Mouse (Mus musculus): ENCODE results near the gene 4930404H24Rik.

Gene 4930404H24Rik

GRCm38 (mm10) chr2:153509211-153510029 is 16.8 kb downstream of the 4930404H24Rik start:
- no peak for DNase-seq (ENCODE audit: low spot score in 2 of 2)

GRCm38 (mm10) chr2:153510136-153510535 is 17.5 kb downstream of the 4930404H24Rik start:
- no peak for DNase-seq (ENCODE audit: low spot score in 2 of 2)

- DNase-seq (ENCODE audit: low spot score in 2 of 2) = no peak
These were observed 19.0 kb downstream of the 4930404H24Rik start for GRCm38 (mm10) chr2:153511562-153511961.

GRCm38 (mm10) chr2:153512416-153513323 is 20.1 kb downstream of the 4930404H24Rik start:
- DNase-seq (ENCODE audit: low spot score in 2 of 2) = no peak

- DNase-seq (ENCODE audit: low spot score in 2 of 2) = no peak
These were observed 21.4 kb downstream of the 4930404H24Rik start for GRCm38 (mm10) chr2:153513983-153514382.

GRCm38 (mm10) chr2:153514497-153515380 is 22.1 kb downstream of the 4930404H24Rik start:
- no peak for DNase-seq (ENCODE audit: low spot score in 2 of 2)

- DNase-seq (ENCODE audit: low spot score in 2 of 2) = no peak
These were observed 23.0 kb downstream of the 4930404H24Rik start for GRCm38 (mm10) chr2:153515582-153515981.

- no peak for DNase-seq (ENCODE audit: low spot score in 2 of 2)
These were observed 24.4 kb downstream of the 4930404H24Rik start for GRCm38 (mm10) chr2:153516961-153517360.

GRCm38 (mm10) chr2:153520057-153520456 is 27.5 kb downstream of the 4930404H24Rik start:
- no peak for DNase-seq (ENCODE audit: low spot score in 2 of 2)

- no peak for DNase-seq (ENCODE audit: low spot score in 2 of 2)
These were observed 29.7 kb downstream of the 4930404H24Rik start for GRCm38 (mm10) chr2:153522270-153522669.

- DNase-seq (ENCODE audit: low spot score in 2 of 2) = no peak
These were observed 30.6 kb downstream of the 4930404H24Rik start for GRCm38 (mm10) chr2:153523143-153523542.

- no peak for DNase-seq (ENCODE audit: low spot score in 2 of 2)
These were observed 31.1 kb downstream of the 4930404H24Rik start for GRCm38 (mm10) chr2:153523656-153524055.

- DNase-seq (ENCODE audit: low spot score in 2 of 2) = no peak
These were observed 32.1 kb downstream of the 4930404H24Rik start for GRCm38 (mm10) chr2:153524727-153525126.

- no peak for DNase-seq (ENCODE audit: low spot score in 2 of 2)
These were observed 33.3 kb downstream of the 4930404H24Rik start for GRCm38 (mm10) chr2:153525906-153526311.

- no peak for DNase-seq (ENCODE audit: low spot score in 2 of 2)
These were observed 34.4 kb downstream of the 4930404H24Rik start for GRCm38 (mm10) chr2:153526850-153527530.

- DNase-seq (ENCODE audit: low spot score in 2 of 2) = peak; percentile 60 to 62
These were observed 35.3 kb downstream of the 4930404H24Rik start for GRCm38 (mm10) chr2:153527580-153528531.

- peak; percentile 74 to 76 for DNase-seq (ENCODE audit: low spot score in 2 of 2)
These were observed 36.2 kb downstream of the 4930404H24Rik start for GRCm38 (mm10) chr2:153528571-153529364.

GRCm38 (mm10) chr2:153529365-153529781 is 36.8 kb downstream of the 4930404H24Rik start:
- DNase-seq (ENCODE audit: low spot score in 2 of 2) = peak; percentile 60 to 65

Data from right cerebral cortex, postnatal 10 days (tissue).